Mouse (Mus musculus) CD4-positive helper T cell, adult 2 months (primary cell): Measurements from ENCODE around the gene Styk1.

ENCODE experiments used
- DNase-seq: peaks from one replicate; pipeline ENCODE4 v3.0.0-alpha.2; 2012; ENCODE audit warnings: low read depth, missing footprints, low spot score

Styk1 gene

DNA sequence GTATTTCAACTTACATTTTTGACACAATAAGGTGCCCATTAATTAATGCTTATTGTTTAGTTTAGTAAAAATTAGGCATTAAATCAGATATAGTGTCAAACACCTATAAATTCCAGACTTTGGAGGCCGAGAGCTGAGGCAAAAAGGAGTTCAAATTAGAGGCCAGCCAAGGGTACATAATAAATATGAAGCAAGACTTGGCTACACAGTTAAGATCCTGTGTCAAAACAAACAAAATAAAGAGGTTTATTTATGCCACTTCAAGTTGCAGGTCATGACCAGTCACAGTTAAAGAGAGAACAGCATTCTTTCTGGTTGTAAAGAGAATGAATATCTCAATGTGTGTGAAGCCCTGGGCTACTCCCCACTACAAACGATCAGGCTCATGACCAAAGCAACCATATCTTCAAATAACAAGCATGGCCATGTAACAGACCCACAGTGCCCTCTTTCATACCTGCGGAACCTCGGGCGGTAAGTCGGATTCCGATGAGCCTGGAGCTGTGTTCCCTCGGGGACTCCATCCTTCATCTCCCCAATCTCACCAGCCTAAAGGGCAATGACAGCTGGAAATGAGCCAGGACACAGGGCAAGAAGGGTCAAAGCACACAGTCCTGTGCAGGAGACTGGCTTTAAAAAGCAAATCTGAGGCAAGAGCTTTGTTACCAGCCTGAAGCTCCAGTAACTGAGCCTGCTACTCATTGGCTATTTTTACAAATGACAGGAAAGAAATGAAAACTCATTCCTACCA, 16.6 kb upstream of the Styk1 start:
- no peak for DNase-seq

DNA sequence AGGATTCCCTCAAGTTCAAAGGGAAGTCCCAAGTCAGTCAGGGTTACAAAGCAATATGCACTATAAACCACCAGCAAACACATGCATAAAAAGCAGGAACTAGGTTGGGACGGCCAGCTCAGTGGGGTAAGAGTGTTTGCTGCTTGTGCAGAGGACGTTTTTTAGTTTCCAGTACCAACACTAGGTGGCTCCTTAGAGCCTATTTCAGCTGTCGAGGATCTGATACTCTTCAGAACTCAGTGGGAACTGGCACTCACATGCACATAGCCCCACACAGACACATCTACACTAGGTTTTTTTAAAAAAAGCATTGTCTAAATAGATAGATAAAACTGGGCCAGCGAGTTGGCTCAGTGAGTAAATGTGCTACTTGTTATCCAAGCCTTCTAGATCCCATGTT, 13.7 kb upstream of the Styk1 start:
- peak; percentile 45 for DNase-seq

DNA sequence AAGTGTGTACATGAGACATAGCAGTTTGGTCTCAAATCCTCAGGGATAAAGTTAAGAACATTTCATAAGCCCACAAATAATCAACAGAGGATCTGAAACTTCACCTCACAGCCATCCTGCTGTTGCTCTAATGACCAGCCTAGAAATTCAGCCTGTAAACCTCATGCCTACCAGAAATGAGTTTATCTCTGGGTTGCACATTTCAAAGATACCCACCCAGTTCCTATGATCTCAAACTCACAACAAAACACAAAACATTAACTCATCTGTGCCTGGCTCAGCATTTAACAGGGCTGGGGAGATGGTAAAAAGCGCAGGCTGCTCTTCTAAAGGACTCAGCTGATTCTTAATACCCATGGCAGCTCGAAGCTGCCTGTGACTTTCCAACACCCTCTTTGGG, 11.0 kb upstream of the Styk1 start:
- no peak for DNase-seq

DNA sequence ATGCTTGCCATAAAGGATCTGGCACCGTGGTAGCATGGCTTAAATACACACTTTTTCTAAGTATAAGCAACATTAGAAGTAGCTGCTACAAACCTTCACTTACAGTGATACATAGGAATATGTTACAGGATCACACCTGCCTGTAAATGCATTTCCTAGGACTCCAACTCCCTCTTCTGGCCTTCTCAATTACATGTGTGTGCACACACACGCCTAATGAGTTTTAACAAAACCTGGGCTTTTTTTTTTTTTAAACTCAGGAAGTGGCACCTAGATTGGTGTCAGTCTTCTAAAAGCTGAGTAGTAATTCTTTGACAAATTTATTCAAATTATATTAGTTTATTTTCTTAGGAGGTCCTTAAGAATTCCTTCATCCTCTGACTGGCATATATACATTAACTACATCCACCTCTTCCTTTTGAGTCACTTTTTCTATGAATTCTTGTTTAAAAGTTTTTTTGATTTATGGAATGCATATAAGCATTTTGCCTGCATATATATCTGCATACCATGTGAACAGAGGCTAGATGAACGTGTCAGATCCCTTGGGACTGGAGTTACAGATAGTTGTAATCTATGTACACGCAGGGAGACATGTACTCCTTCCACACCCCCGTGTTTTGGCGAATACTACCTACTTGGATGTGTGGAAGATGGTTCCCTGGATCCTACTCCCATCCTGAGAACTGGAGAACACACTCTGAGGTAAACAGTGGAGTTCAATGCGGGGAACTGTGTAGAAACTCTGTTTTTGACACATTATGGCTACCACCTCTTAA, 9.8 kb upstream of the Styk1 start:
- no peak for DNase-seq

DNA sequence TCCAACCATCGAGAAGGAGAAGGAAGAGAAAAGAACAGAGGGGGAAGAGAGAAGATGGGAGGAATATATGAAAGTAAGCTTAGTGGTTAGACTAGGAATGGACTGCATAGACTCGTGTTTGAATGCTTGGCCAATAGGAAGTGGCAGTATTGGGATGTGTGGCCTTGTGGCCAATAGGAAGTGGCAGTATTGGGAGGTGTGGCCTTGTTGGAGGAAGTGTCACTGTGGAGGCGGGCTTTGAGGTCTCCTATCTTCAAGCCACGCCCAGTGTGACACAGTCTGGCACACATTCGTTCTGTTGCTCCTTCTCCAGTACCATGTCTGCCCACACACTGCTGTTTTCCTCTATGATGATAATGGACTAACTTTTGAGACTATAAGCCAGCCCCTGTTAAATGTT, 7.3 kb upstream of the Styk1 start:
- DNase-seq: peak; percentile 19

DNA sequence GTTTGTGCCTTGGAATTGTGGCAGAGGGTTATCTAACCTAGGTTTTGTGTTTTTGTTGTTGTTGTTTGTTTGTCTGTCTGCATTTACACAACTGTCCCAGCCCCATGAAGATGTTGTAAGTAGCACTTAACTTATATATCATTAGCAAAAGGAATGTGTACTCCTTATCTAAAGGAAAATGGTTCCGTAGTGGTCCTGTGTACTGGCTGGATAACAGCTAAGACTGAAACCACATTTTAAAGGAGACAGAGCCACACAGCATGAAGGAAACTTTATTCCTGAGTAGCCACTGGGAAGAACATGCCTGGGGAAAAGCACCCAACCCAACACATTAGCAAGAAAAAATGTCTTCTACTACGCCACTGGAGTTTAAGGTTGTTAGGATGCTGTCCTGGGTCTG, 6.1 kb upstream of the Styk1 start:
- DNase-seq: no peak

DNA sequence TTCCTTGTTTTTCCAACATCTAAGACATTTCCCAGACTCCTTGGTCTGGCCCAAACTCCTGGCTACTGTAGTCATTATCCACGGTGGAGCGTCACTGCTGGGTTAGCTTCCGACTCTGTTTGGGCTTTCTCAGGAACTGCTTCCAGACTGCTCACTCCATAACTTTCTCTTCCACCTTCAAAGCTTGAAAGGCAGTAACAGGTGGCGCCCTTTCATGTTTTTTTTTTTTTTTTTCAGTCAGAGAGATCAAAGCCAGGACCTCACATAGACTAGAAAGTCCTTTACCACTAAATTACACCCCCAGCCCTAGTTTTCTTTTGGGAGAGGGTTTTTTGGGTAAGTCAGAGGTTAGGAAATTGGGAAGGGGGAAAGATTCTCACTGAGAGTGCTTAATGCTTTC, 1.5 kb upstream of the Styk1 start:
- no peak for DNase-seq

DNA sequence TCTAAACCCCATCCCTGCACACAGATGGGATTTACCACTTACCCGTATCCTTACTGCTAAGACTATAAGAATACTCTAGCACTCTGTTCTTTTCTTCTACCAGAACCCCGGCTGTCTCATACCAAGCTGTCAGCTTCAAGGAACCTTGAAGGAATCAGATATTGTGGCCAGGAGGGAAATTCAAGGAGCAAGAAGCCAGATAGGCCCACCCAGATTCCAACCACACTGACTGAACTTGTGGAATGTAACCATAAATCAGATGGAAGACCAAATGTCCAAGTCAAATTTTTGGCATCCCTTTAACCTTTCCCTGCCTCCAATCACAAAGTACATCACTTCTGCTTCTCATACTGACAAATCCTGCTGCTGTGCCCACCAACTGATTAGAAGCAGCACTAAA, 6.4 kb downstream of the Styk1 start:
- DNase-seq: no peak

DNA sequence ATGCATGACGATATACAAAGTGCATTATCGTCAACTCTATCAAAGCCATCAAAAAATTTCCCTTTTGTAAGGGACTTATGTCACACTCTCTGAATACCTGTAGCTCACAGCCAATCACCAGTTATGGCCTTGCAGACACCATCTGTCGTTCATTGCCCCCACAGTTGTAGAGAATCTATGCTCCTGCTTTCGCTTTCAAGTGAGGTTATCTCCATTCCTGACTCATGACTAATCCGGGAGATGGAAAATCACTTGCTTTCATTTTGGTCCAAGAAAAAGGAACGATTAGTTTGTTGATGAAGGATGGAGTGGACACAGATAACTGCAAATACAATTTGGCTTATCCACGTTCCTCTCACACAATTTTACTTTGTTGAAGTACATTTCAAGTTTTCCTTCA, 9.1 kb downstream of the Styk1 start:
- no peak for DNase-seq

DNA sequence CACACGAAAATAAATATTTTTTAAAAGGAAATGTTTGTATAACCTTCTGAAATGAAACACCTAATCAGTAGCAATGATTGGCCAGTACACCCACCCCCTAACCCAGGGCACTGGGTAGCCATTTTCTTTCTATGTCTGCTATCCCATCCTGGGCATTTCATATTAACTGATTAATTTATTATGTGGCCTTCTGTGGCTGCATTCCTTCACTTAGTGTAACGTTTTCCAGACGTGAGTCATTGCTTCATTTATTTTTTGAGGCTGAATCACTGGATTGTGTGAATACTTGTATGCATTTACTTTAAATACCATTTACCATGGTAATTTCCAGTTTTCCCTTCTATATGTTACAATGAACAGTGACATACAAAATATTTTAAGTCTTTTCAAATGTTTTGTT, 13.3 kb downstream of the Styk1 start:
- no peak for DNase-seq

DNA sequence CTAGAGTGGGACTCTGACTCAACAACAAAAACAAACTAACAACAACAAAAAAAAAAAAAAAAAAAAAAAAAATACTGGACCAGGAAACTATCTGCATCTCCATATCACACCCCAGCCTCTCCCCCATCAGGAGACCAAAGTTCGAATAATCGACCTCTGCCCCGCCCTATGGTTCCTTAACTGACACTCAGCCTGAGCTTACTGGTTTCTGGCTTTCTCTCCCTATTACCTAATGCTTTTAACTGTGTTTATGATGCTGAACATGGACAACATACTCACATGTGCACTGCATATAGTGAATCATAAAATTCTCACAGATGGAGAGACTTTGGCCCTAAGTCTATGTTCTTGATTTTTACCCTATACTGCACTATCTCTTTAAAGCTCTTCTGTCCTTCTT, 14.1 kb downstream of the Styk1 start:
- DNase-seq: no peak

DNA sequence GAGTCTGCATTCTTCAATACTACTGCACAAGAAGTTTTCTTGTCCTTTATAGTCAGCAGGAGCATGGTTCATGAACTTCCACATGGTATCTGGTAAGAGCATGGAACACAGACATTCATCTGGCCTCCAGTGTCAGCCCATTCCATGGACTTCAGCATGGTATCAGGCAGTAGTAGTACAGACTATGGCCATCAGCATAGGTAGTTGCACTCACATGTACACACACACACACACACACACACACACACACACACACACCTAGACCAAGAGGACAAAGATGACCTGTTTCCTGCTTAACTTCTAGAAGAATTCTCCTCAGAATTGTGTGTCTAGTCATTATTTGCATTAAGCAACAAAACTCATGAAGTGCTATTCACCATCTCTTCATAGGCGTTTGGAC, 14.6 kb downstream of the Styk1 start:
- no peak for DNase-seq

DNA sequence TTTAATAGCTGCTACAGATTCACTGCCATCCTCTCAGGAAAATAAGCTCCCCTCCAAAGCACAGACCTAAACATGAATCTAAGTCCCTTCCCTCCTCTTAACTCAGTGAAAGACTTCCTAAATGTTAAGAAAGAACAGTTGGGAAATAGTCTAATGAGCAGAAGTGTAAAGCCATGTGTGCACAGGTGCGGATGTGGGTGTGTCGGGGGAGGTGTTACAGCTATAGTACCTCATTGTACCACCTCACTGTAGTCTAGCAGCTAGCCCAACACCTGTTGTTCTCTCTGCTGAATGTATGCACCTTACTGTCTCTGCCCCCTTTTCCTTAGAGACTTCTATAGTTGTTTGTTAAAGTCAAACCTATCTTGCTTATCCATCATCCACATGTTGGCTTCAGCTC, 26.3 kb downstream of the Styk1 start:
- no peak for DNase-seq

DNA sequence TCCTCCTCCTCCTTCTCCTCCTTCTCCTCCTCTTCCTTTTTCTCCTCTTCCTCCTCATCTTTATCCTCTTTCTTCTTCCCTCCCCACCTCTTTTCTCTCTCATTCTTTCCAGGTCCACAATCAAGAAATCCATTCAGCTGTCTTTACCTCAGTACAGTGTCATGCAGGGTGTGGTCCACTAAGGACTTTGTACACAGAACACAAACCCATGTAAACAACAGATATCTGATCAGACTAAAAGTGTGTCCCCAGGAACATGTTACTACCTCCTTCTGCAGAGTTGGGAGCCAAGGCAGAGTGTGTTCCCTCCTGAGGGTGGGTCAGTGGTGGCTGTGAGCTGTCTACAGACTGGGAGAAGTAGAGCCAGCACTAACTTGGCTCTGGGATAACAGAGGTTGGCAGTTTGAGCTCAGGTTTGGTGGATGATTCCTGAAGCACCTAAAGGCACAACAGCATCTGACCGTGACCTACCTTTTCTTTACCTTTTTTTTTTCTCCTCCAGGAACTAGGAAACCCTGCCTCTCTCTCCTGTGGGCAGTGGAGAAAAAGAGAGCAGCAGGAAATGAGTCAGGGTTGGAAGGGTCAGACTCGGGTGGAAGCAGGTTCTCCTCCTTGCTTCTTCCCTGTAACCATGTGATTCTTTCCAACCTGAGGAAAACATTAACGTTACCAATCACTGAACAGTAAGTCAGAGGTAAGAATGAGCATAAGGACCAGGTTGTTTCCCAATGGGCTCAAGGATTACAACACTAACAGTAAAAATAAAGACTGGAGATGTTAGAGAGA, 31.4 kb downstream of the Styk1 start:
- DNase-seq: no peak

DNA sequence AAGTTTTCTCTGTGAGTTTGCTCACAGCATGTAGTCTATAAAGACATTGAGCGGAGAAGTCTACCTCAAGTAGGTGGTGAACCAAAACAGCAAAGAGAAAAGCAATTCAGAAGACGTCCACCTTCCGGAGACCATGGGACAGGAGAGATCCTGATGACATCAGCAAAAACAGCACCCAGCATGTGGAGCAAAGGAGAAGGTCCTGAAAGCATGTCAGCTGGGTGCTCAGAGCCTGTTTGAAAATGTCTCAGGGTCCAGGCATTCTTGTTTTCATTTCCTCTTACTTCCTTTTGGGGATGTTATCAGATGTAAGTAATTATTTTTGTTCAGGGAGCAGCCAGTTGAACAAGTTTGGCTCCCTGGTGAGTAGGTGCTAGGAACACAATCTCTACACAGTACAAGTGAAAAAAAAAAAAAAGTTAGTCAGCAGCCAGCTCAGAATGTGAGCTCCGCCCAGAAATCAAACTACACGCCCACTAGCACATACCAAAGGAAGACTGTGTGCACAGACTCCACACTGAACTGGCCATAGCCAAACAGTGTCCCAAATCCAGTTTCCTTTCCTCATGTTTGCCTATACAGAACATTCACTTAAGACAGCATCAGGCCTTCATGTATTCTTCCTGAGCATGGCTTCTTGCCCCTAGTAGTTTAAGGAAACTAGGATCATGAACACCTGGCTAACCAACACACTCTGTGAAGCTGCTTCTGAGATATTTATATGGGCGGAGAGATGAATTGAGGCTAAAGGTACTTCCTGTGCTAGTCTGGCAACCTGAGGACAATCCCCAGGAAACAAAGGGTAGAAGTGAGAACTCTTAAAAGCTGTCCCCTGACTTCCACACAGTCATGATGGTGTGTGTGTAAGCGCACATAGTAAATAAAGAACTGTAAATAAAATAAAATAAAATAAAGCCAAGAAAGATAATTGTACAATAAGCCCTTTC, 37.0 kb downstream of the Styk1 start:
- no peak for DNase-seq

DNA sequence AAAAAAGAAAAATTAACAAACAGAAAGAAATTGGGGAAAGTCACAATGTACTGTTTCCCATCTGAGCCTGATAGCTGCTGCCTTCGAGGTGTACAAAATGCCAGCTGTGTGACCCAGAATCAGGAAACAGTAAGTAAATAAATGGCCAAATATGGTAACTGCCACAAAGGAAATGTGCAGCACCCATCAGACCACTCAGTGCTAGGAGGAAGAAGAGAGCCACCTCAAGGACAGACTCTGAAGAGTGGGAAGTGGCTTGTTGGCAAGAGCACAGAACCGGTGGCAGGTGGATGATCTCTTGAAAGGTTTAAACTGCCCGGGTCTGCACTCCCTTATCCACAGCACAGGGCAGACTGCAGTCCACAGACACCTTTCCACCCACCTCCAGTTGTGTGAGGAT, 45.4 kb downstream of the Styk1 start:
- DNase-seq: no peak

DNA sequence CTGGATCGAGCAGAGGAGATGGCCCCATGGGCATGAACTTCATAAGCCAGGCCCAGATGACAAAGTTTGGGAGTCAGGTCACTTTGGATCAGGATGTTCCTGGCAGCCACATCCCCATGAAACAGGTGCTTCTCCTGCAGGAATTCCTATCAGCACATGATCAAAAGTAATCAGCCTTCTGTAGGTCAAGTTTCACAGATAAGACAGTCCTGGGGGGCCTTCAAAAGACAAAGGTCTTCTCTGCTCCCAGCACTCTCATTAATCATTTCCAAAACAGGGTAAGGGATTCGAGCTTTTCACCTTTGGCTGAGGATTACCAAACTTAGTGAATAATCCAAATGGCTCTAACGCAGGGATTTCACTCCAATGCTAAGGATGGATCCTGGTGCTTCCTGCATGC, 48.6 kb downstream of the Styk1 start:
- DNase-seq: no peak

DNA sequence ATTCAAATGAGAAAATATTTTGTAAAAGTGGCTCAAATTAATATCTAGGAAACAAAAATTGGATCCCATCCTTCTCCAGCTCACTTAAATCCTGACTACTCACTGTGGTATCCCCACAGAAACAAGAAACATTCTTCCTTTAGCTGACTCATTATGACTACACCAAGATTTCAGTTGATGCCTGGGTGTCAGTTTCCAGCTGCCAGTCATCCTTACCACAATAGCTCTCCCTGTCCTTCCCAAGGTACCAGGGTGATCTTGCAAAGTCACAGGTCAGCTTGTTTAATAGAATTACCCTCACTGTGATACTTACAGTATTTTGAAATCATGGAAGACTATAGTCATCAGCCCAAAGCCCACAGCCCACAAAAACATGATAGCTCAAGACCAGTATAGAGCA, 54.9 kb downstream of the Styk1 start:
- no peak for DNase-seq

DNA sequence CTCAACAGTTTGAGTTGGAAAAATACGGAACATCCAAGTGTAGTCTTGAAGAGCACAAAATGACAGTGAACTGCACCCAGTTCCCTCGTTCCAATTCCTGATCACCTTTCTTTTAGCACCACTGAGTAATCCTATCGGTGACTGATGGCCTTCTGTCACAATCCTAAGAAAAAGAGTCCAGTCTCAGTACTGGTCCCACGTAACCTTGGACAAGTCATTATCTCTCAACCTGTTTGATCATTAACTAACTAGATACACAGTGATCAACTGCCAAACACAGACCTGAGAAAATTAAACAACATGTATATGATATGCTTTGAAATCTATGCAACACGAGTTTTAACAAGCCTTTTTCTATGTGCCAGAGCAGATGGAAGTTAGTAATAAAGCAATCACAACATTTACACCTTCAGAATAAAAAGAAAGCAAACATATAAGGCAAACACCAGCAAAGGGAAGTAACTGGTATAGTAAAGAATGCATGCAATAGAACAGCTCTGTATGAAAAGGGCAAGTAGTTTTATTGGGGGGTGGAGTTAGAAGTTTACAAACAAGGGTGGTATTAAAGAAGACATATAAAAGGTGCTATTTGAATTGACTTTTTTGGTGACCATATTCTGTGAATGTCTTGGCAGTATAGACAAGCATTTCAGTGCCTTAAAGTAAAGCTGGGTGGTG, 58.8 kb downstream of the Styk1 start:
- DNase-seq: no peak

DNA sequence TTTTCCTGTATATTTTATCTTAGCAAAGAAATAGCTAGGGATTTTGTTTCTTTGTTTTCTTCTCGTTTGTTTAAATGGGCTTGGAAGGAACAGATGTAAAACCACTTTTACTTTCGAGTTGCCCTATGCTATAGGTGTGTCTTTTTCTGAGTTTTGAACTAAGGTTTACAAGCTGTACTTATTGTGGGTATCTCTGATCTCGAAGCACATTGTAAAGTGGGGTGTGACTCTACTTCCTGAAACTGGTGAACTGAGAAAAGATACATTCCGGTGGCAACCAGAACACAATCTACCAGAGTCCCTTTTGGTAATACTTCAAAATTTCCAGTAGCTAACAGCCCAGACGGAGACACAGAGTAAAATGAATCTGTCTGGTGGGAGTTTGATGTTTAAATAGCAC, 59.5 kb downstream of the Styk1 start:
- peak; percentile 48 for DNase-seq
